Mouse (Mus musculus) embryonic facial prominence, embryonic 15.5 days (tissue): ENCODE results near the gene Gm10642. TPM values are rescaled to one million over a fixed set of nuclear protein-coding genes. Genes with fewer than 3 reads are reported as not detected.

ENCODE experiments used
- ATAC-seq: fragments of 200-750 bp; cut with Nextera tagmentation; 2 replicates; pipeline ENCODE4 v1.8.0; 2017; ENCODE audit warnings: low read depth, moderate TSS enrichment; ENCODE audit not compliant: insufficient number of reproducible peaks, low FRiP score, low TSS enrichment
- H3K27ac ChIP-seq: fragments of 300-500 bp; sonication (generic); replicated peaks from 2 replicates; pipeline ENCODE4 v1.5.1; 2015; ENCODE audit warnings: mild to moderate bottlenecking, inconsistent platforms
- H3K27me3 ChIP-seq: fragments of 300-500 bp; sonication (generic); 2 replicates; pipeline ENCODE4 v1.6.1; 2015; ENCODE audit warnings: inconsistent platforms
- H3K36me3 ChIP-seq: fragments of 300-500 bp; sonication (generic); 2 replicates; pipeline ENCODE4 v1.6.1; 2015; ENCODE audit warnings: mild to moderate bottlenecking, inconsistent platforms
- H3K4me1 ChIP-seq: fragments of 300-500 bp; sonication (generic); 2 replicates; pipeline ENCODE4 v1.6.1; 2015; ENCODE audit warnings: inconsistent platforms
- H3K4me2 ChIP-seq: fragments of 300-500 bp; sonication (generic); replicated peaks from 2 replicates; pipeline ENCODE4 v1.6.1; 2015; ENCODE audit warnings: mild to moderate bottlenecking, inconsistent platforms
- H3K4me3 ChIP-seq: fragments of 300-500 bp; sonication (generic); replicated peaks from 2 replicates; pipeline ENCODE4 v1.5.1; 2015; ENCODE audit warnings: mild to moderate bottlenecking, inconsistent platforms
- H3K9ac ChIP-seq: fragments of 300-500 bp; sonication (generic); 2 replicates; pipeline ENCODE4 v1.6.1; 2015; ENCODE audit warnings: inconsistent platforms
- H3K9me3 ChIP-seq: fragments of 300-500 bp; sonication (generic); replicated peaks from 2 replicates; pipeline ENCODE4 v1.6.1; 2016; ENCODE audit warnings: inconsistent platforms
- WGBS: fragments of 180-500 bp; shearing (Covaris S2); methylation state at CpG from one replicate; pipeline ENCODE4 v1.1.7; 2015; 5-methylcytosine and 5-hydroxymethylcytosine counted together
- polyA plus RNA-seq: library from polyadenylated mRNA; unstranded; fragments of >200 nt; fragmentation: Nextera tagmentation; extraction: Ambion mirVana; gene quantifications from 2 replicates; pipeline ENCODE4 v1.2.1, GENCODE M21; 2015

The Gm10642 gene
- 0.34 and 1.1 TPM in 2 replicates for polyA plus RNA-seq

DNA sequence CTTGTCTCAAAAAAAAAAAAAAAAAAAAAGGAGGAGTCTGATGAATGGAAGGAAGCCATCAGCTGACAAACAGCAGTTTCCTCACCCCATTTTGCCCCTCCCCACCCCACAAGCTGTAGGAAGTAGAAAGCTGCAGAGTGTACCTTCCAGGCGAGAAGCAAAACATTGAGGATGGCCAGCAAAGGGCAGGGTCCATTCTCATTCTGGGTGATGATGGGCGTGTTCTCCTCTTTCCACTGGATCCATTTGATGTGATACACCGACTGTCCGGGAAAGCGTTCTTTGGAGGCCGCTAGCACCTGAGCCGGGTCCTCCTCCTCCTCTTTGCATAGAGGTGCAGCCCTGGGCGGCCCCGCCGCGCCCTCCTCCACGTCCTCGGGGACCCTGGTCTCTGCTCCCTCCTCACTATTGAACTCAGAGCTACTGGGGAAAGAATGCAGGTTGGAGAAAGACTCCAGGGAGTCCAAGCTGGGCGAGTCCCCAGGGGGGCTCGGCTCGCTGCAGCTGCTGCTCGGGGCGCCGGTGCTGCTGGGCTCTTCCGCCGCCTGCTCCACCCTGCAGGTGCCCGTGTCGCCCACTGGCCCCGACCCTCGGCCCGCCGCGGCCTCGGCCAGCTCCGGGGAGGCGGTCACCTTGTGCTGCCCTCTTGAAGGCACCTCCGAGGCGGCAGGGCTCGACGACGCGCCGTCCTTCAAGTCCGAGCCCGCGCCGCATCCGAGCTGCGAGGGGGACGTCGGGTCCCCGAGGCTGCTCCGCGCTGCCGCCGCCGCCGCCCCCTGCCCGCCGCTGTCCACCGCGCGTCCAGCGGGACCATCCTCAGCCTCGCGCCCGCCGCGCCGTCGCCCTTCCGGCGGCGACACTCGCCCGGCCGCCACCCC, at the start of gene Gm10642:
Gene Gm10642 (plus strand): TSS at position 122 of the 878 bp plus-strand sequence.
- no peaks in the 10 kb centered on the region for H3K27me3 ChIP-seq
- WGBS = under 1% methylated on average over 72 of the region's 72 CpGs
- peak within 1 kb of the TSS; percentile 85 for H3K9ac ChIP-seq
- peak within 1 kb of the TSS; percentile 88 for H3K4me2 ChIP-seq
- H3K4me1 ChIP-seq = peaks cover 35% of the 10 kb centered on the region
- peak within 1 kb of the TSS; percentile 96 for H3K27ac ChIP-seq
- H3K36me3 ChIP-seq = no peaks in the 10 kb centered on the region
- H3K4me3 ChIP-seq = peak within 1 kb of the TSS; percentile 90
- H3K9me3 ChIP-seq = no peaks in the 10 kb centered on the region
- ATAC-seq = peak; percentile 58

- H3K4me1 ChIP-seq = no peaks in the 10 kb centered on the region
- WGBS = 43% methylated on average over 3 of the region's 3 CpGs
- no peak overlapping the region for H3K27ac ChIP-seq
- no peaks in the 10 kb centered on the region for H3K27me3 ChIP-seq
- H3K36me3 ChIP-seq = peaks cover 30% of the 10 kb centered on the region
- no peak overlapping the region for H3K9ac ChIP-seq
- no peak overlapping the region for H3K4me2 ChIP-seq
- H3K9me3 ChIP-seq = no peaks in the 10 kb centered on the region
- no peak for ATAC-seq
- H3K4me3 ChIP-seq = no peak overlapping the region
Observed at GRCm38 (mm10) chr9:70611026-70611673, 44.9 kb upstream of the Gm10642 start.

GRCm38 (mm10) chr9:70629711-70630110, 26.3 kb upstream of the Gm10642 start:
- no peak overlapping the region for H3K27ac ChIP-seq
- H3K4me3 ChIP-seq = no peak overlapping the region
- peaks cover 6% of the 10 kb centered on the region; the same call in 1 of the 2 replicates for H3K4me1 ChIP-seq
- H3K36me3 ChIP-seq = 0 out of 2 replicates have a peak, but pooled peaks cover 4% of the 10 kb centered on the region
- no peaks in the 10 kb centered on the region for H3K9me3 ChIP-seq
- no peaks in the 10 kb centered on the region for H3K27me3 ChIP-seq
- ATAC-seq = no peak
- no peak overlapping the region for H3K9ac ChIP-seq
- WGBS = 73% methylated on average over 2 of the region's 2 CpGs
- no peak overlapping the region for H3K4me2 ChIP-seq

DNA sequence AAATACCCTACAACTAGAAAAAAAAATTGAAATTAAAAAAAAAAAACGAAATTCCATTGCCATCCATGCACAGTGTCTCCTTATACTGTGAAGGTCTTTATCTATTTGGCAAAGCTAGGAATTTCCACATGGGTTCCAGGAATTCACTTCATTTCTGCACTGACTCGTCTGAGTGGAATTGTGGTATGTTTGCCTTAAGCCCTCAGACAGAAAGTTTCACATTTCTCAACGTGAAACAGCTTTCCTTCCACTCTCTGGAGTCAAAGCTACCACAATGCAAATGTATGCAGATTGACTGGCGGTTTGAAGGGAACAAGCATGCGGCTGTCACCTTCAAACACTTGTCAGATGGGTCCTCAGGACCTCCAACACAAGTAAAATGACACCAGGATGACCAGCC, 24.4 kb upstream of the Gm10642 start:
- Histone ChIP-seq H3K4me3 (no peak overlapping the region), H3K4me1 (peaks cover 6% of the 10 kb centered on the region; the same call in 1 of the 2 replicates), H3K36me3 (no peaks in the 10 kb centered on the region), H3K9ac (no peak overlapping the region), H3K4me2 (no peak overlapping the region), H3K9me3 (no peaks in the 10 kb centered on the region), H3K27me3 (no peaks in the 10 kb centered on the region), H3K27ac (0 out of 2 replicates have a peak overlapping the region, but pooled peaks have one; percentile 36)
- WGBS = 9% methylated on average over 5 of the region's 5 CpGs
- no peak for ATAC-seq

DNA sequence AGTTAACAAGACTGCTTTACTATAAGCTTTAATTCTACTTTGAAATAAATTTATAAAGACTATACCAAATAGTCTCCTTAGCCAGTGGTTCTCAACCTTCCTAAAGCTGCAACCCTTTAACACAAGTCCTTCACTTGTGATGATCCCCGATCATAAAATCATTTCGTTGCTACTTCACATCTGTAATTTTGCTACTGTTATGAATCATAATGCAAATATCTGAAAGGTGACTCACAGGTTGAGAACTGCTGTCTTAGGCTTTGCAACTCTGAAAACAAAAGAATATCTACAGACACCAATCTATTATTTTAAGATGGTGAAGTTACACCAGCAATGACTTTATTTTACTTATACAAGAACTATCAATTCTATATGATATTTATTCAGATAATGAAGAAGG, 19.3 kb upstream of the Gm10642 start:
- Histone ChIP-seq H3K4me1 (0 out of 2 replicates have a peak, but pooled peaks cover 1% of the 10 kb centered on the region), H3K4me3 (no peak overlapping the region), H3K9ac (no peak overlapping the region), H3K4me2 (no peak overlapping the region), H3K9me3 (no peaks in the 10 kb centered on the region), H3K36me3 (peaks cover 4% of the 10 kb centered on the region; the same call in 1 of the 2 replicates), H3K27me3 (no peaks in the 10 kb centered on the region), H3K27ac (no peak overlapping the region)
- ATAC-seq = no peak
- WGBS = 76% methylated on average over 2 of the region's 2 CpGs

- H3K36me3 ChIP-seq = no peaks in the 10 kb centered on the region
- H3K4me3 ChIP-seq = no peak overlapping the region
- whole genome bisulfite sequencing = 82% methylated on average over 2 of the region's 2 CpGs
- peaks cover 25% of the 10 kb centered on the region for H3K4me1 ChIP-seq
- no peak overlapping the region for H3K9ac ChIP-seq
- H3K27me3 ChIP-seq = no peaks in the 10 kb centered on the region
- no peak for ATAC-seq
- no peak overlapping the region for H3K4me2 ChIP-seq
- H3K27ac ChIP-seq = no peak overlapping the region
- no peaks in the 10 kb centered on the region for H3K9me3 ChIP-seq
Observed at GRCm38 (mm10) chr9:70650260-70650659, 5.8 kb upstream of the Gm10642 start.

DNA sequence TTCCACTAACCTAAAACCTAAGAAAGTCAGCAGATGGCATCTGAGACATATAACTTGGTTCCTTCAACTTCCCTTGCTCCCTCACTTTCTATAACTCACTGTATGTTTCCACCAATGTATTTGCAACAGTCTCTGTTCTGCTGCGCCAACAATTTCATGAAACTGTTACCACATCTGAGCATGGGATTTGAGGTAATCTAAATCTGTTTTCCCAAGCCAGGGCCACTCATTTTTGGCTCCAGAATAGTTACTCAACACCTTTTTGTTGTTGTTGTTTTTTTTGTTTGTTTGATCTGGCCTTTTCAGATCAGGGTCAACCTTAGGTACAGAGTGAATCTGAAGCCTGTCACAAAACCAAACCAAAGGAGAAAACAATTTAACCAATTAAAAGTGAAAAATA, 5.1 kb upstream of the Gm10642 start:
- no peak for ATAC-seq
- 85% methylated on average over 1 of the region's 1 CpGs for WGBS
- H3K9me3 ChIP-seq = no peaks in the 10 kb centered on the region
- H3K36me3 ChIP-seq = no peaks in the 10 kb centered on the region
- no peak overlapping the region for H3K4me2 ChIP-seq
- H3K27ac ChIP-seq = no peak overlapping the region
- H3K4me1 ChIP-seq = peaks cover 26% of the 10 kb centered on the region
- H3K9ac ChIP-seq = no peak overlapping the region
- H3K27me3 ChIP-seq = no peaks in the 10 kb centered on the region
- H3K4me3 ChIP-seq = no peak overlapping the region

- H3K4me1 ChIP-seq = peaks cover 31% of the 10 kb centered on the region
- H3K4me3 ChIP-seq = no peak overlapping the region
- H3K9ac ChIP-seq = no peak overlapping the region
- no peak overlapping the region for H3K27ac ChIP-seq
- no peak overlapping the region for H3K4me2 ChIP-seq
- H3K9me3 ChIP-seq = no peaks in the 10 kb centered on the region
- ATAC-seq = no peak
- H3K36me3 ChIP-seq = no peaks in the 10 kb centered on the region
- WGBS = 41% methylated on average over 2 of the region's 2 CpGs
- no peaks in the 10 kb centered on the region for H3K27me3 ChIP-seq
Observed at GRCm38 (mm10) chr9:70652221-70652620, 3.8 kb upstream of the Gm10642 start.

DNA sequence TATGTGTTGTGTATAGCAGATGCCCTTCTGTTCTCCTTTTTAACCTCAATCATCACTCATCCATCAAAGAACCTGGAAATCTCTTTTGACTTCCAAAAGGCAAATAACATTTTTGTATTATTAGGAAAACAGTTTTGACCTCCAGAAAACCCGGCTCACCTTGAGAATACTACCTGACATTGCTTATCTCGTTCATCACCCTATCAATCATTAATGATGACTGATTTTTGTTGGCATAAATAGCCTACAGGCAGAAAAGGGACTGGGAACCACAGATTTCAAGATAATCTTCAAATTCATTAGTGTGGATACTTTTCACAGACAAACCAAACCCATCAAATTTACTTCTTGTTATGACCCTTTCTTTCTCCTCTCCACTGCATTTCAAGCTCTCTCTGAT, 2.2 kb upstream of the Gm10642 start:
- Histone ChIP-seq H3K4me3 (0 out of 2 replicates have a peak overlapping the region, but pooled peaks have one; percentile 11), H3K9ac (no peak overlapping the region), H3K4me1 (peaks cover 35% of the 10 kb centered on the region), H3K36me3 (no peaks in the 10 kb centered on the region), H3K9me3 (no peaks in the 10 kb centered on the region), H3K4me2 (peak overlapping the region; percentile 21), H3K27me3 (no peaks in the 10 kb centered on the region), H3K27ac (no peak overlapping the region)
- ATAC-seq = no peak
- 74% methylated on average over 2 of the region's 2 CpGs for WGBS

GRCm38 (mm10) chr9:70654496-70654895, 1.6 kb upstream of the Gm10642 start:
- Histone ChIP-seq H3K36me3 (no peaks in the 10 kb centered on the region), H3K9me3 (no peaks in the 10 kb centered on the region), H3K27ac (no peak overlapping the region), H3K4me1 (peaks cover 35% of the 10 kb centered on the region), H3K4me3 (peak overlapping the region; percentile 11; the same call in 1 of the 2 replicates), H3K9ac (no peak overlapping the region), H3K27me3 (no peaks in the 10 kb centered on the region), H3K4me2 (peak overlapping the region; percentile 21)
- 61% methylated on average over 4 of the region's 4 CpGs for WGBS
- ATAC-seq = no peak

DNA sequence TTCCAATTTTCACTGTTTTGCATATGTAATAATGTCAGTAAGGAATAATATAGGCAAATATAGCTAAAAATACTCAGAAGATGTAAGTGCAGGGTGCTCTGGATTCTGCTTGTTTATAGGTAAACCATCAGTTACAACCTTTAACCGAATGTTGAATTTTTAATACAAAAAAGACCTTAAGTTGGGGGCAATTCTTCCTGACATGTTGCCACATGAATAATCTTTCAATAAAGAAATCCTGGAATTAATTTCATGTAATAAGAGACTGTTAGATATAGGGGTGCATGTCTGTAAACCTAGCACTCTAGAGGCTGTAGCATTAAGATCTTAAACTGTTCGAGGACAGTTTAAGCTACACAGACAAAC, 304 bp upstream of the Gm10642 start:
- H3K4me3 ChIP-seq = peak overlapping the region; percentile 90
- H3K27ac ChIP-seq = no peak overlapping the region
- H3K9ac ChIP-seq = 0 out of 2 replicates have a peak overlapping the region, but pooled peaks have one; percentile 85
- no peaks in the 10 kb centered on the region for H3K27me3 ChIP-seq
- no peaks in the 10 kb centered on the region for H3K36me3 ChIP-seq
- ATAC-seq = no peak
- H3K9me3 ChIP-seq = no peaks in the 10 kb centered on the region
- H3K4me2 ChIP-seq = peak overlapping the region; percentile 88
- 20% methylated on average over 2 of the region's 2 CpGs for WGBS
- peaks cover 35% of the 10 kb centered on the region for H3K4me1 ChIP-seq
